Mouse (Mus musculus) heart, postnatal 0 days (tissue): ENCODE measurements around the gene Amdhd2. TPM values are rescaled to one million over a fixed set of nuclear protein-coding genes. Genes with fewer than 3 reads are reported as not detected.

ENCODE experiments used
- ATAC-seq: fragments of 200-750 bp; cut with Nextera tagmentation; 2 replicates; pipeline ENCODE4 v1.8.0; 2017; ENCODE audit warnings: low read depth, moderate number of reproducible peaks, moderate library complexity; ENCODE audit not compliant: insufficient read depth
- DNase-seq: peaks from one replicate; pipeline ENCODE4 v3.0.0-alpha.2; 2016; ENCODE audit warnings: low spot score
- H3K27ac ChIP-seq: fragments of 300-500 bp; sonication (generic); 2 replicates; pipeline ENCODE4 v1.5.1; 2014; ENCODE audit warnings: low read depth, mild to moderate bottlenecking
- H3K27me3 ChIP-seq: fragments of 300-500 bp; sonication (generic); 2 replicates; pipeline ENCODE4 v1.6.1; 2014; ENCODE audit warnings: low read length, mixed read lengths; ENCODE audit not compliant: control insufficient read depth, insufficient read depth
- H3K36me3 ChIP-seq: fragments of 300-500 bp; sonication (generic); replicated peaks from 2 replicates; pipeline ENCODE4 v1.6.1; 2014; ENCODE audit warnings: low read length, mixed read lengths; ENCODE audit not compliant: control insufficient read depth, insufficient read depth
- H3K4me1 ChIP-seq: fragments of 300-500 bp; sonication (generic); 2 replicates; pipeline ENCODE4 v1.6.1; 2014; ENCODE audit warnings: antibody characterized with exemption; ENCODE audit not compliant: control insufficient read depth, insufficient read depth
- H3K4me2 ChIP-seq: fragments of 300-500 bp; sonication (generic); 2 replicates; pipeline ENCODE4 v1.6.1; 2014; ENCODE audit warnings: low read depth, mild to moderate bottlenecking, low read length, moderate library complexity
- H3K4me3 ChIP-seq: fragments of 300-500 bp; sonication (generic); 2 replicates; pipeline ENCODE4 v1.5.1; 2014; ENCODE audit warnings: low read depth, low read length
- H3K9ac ChIP-seq: fragments of 300-500 bp; sonication (generic); replicated peaks from 2 replicates; pipeline ENCODE4 v1.6.1; 2014; ENCODE audit warnings: low read depth, low read length, mixed read lengths
- H3K9me3 ChIP-seq: fragments of 300-500 bp; sonication (generic); replicated peaks from 2 replicates; pipeline ENCODE4 v1.6.1; 2016; ENCODE audit warnings: low read length; ENCODE audit not compliant: control insufficient read depth
- CTCF ChIP-seq: IDR thresholded peaks from 2 replicates; pipeline ENCODE4 v1.5.1; 2016; ENCODE audit warnings: antibody characterized with exemption, control low read depth, low read depth
- EP300 ChIP-seq: IDR thresholded peaks from 2 replicates; pipeline ENCODE4 v1.6.1; 2016; ENCODE audit warnings: antibody characterized with exemption, low read depth
- WGBS: fragments of 180-500 bp; shearing (Covaris S2); extraction: QIAGEN DNeasy Blood & Tissue Kit; methylation state at CpG from one replicate; pipeline ENCODE4 v1.1.7; 2014; 5-methylcytosine and 5-hydroxymethylcytosine counted together
- polyA plus RNA-seq: library from polyadenylated mRNA; unstranded; fragments of >200 nt; fragmentation: Nextera tagmentation; extraction: Ambion mirVana; gene quantifications from 2 replicates; pipeline ENCODE4 v1.2.1, GENCODE M21; 2015
- total RNA-seq: library from RNA; depleted of rRNA; stranded (reverse); fragments of >200 nt; gene quantifications from 2 replicates; pipeline ENCODE4 v1.2.3, GENCODE M21; 2014; ENCODE audit warnings: low replicate concordance

The Amdhd2 gene
- total and polyA plus RNA-seq, 2 experiments from 2014 or later, result 24.4 to 33.7 TPM

DNA sequence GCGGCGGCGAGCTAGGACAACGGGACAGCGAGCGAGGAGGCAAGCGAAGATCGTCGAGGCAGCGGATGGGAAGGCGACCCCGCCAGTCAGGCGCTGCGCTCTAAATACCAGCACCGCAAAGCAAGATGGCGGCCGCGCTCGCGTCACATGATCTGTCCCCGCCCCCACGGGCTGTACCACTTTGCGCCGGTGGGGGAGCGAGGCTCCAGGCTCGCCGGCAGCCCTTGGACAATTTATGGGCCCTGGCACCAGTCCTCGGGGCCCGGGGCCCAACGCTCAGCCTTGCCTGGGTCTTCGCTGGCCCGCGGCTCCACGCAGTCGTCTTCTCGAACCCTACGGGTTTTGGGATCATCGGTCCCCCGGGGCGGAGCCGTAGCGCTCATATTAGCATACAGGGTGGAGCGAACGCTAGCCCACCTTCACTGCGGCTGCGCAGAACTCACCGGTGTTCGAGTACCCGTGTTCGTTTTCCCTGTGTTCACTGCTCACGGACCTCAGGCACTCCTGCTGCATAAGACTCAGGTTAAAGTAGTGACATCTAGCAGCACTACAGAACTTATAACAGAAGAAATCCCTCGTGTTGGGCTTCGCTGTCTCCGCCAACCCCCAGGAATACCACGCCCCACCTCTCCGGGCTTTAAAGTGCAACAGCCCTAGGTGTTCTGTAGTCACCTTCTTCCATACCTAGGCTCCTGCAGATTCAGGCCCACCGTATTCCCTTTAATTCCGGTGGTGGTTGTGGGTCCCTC lies 5.9 kb upstream of the Amdhd2 start, which contains the start of gene Atp6v0c:
Atp6v0c (minus strand) TSS at position 386 of the 749 bp plus-strand sequence.
- ATAC-seq, result peak; percentile 89
- Histone ChIP-seq H3K27me3 (no peaks in the 10 kb centered on the region), H3K27ac (peak within 1 kb of the TSS; percentile 96), H3K4me1 (peaks cover 18% of the 10 kb centered on the region), H3K4me2 (peak within 1 kb of the TSS; percentile 86), H3K9ac (peak within 1 kb of the TSS; percentile 86), H3K4me3 (peak within 1 kb of the TSS; percentile 75), H3K36me3 (peaks cover 15% of the 10 kb centered on the region), H3K9me3 (no peaks in the 10 kb centered on the region)
- DNase-seq, result peak; percentile 94
- TF ChIP-seq EP300, result peak; percentile 76
- TF ChIP-seq CTCF, result no peak
- under 1% methylated on average over 56 of the region's 58 CpGs for WGBS

DNA sequence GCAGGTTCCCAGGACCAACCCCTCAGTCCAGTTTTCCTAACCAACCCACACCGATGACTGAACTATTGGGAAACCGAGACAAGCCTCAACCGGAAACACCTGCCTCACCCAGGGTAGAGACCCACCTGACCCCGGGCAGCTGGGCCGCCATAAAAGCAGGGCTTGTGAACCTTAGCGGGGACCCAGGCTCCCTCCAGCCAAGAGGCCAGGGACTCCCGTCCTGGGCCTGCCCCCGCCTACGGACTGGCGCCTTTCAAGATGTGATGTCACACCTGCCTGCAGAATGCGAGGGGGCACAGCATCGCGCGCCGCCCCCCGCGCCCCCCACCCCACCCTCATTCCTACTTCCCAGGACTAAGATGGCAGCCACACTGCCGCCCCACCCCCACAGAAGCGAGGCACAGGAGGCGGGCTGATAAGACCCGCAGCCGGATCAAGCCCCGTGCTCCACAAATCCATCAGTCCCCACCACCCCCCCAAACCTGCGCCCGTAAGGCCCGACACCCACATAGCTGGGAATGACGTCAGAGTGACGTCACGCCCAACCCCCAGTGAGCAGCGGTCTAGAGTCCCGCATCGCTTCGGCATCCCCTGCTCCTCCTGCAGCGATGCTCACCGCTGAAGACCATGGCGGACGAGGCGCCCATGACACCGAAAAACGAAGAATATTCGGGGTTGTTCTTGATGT lies 5.2 kb upstream of the Amdhd2 start:
- peak; percentile 27 for DNase-seq
- Histone ChIP-seq H3K27me3 (no peaks in the 10 kb centered on the region), H3K4me3 (peak overlapping the region; percentile 75), H3K36me3 (peaks cover 15% of the 10 kb centered on the region), H3K9ac (peak overlapping the region; percentile 86), H3K4me1 (peaks cover 18% of the 10 kb centered on the region), H3K27ac (peak overlapping the region; percentile 96), H3K4me2 (peak overlapping the region; percentile 86), H3K9me3 (no peaks in the 10 kb centered on the region)
- under 1% methylated on average over 41 of the region's 41 CpGs for WGBS
- peak; percentile 28 for ATAC-seq
- TF ChIP-seq CTCF (no peak), EP300 (no peak)

DNA sequence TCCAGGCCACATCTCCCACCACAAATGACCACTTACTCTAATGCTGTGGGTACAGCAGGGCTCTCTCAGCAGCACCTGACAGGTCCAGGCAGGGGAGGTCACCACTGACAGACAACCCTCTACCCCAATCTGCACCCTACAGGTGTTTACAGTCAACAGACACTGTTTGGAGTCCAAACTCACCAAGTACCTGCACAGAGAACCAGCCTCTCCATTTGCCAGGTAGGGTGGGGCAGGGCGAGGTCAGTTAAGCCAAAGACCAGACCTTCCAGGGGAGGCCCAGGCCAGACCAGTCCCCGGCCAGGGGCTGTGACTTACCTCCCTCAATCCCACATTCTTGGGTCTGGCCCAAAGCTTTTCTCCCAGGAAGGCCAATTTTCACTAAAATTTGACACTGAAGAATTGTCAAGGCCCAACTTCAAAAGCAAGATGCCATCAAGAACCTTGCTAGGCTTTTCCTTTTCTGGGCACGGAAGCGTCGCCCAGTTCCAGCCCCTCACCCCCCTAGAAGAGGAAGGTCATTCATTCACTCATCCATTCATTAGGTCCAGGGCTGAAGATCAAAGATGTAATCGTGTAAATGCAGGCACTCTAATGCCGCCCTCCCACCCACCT lies 4.4 kb upstream of the Amdhd2 start:
- ATAC-seq (no peak), DNase-seq (no peak)
- Histone ChIP-seq H3K27me3 (no peaks in the 10 kb centered on the region), H3K27ac (peak overlapping the region; percentile 96; the same call in 1 of the 2 replicates), H3K9ac (peak overlapping the region; percentile 86), H3K9me3 (no peaks in the 10 kb centered on the region), H3K4me3 (peak overlapping the region; percentile 75), H3K36me3 (peaks cover 15% of the 10 kb centered on the region), H3K4me1 (peaks cover 20% of the 10 kb centered on the region), H3K4me2 (peak overlapping the region; percentile 86)
- WGBS, result 51% methylated on average over 7 of the region's 7 CpGs
- no peak for TF ChIP-seq CTCF
- no peak for TF ChIP-seq EP300

DNA sequence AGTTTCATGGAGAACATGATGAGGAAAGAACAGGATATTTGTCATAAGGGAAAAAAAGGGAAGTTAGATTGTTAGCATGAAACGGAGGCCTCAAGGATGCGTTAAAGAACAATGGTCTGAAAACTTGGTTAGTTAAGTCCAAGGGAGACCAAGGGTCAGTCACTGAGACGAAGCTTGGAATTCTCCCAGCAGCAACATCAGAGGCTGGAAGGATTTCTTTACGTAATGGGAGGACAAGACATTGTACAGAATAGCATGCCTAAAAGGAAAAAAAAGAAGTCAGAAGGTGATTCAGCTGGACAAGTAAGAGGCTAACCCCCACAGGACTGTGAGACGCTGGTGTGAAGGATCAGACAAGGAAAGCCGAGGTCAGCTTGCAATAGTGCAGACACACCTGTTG lies 3.6 kb upstream of the Amdhd2 start:
- Histone ChIP-seq H3K9me3 (no peaks in the 10 kb centered on the region), H3K4me3 (no peak overlapping the region), H3K4me1 (peaks cover 28% of the 10 kb centered on the region), H3K27me3 (no peaks in the 10 kb centered on the region), H3K27ac (no peak overlapping the region), H3K4me2 (0 out of 2 replicates have a peak overlapping the region, but pooled peaks have one; percentile 86), H3K36me3 (peaks cover 15% of the 10 kb centered on the region), H3K9ac (no peak overlapping the region)
- ATAC-seq (no peak), DNase-seq (no peak)
- 65% methylated on average over 6 of the region's 6 CpGs for WGBS
- TF ChIP-seq EP300 (no peak), CTCF (no peak)

DNA sequence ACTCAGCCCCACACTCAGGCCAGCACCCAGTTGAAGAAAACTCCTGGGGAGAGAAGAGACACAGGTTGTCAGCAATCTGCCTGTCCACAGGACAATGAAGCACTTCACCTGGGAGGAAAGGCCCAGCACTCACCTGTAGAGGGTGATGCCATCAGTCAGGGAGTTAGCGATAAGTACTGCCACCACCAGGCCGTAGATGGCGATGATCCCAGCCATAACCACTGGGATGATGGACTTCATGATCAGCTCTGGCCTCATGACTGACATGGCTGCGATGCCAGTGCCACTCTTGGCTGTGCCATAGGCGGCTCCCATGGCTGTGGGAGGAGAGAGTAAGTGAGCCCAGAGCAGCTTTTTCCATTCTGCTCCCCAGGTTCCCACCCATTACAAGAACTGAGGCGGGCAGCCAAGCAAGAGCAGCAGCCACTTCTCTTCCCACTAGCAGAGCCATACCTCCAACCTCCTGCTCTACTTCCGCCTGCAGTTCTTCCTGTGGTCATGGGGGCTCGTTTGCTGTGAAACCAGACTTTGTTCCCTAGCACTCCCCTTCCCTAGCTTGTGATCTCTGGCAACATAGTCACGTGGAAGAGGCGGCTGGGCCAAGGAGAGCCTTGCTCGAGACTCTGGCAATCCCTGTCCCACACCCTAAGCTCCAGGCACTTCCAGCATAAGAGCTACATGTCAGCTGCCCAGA lies 1.1 kb upstream of the Amdhd2 start:
- WGBS, result 71% methylated on average over 11 of the region's 11 CpGs

More for the DNA sequence above, 1.1 kb upstream of the Amdhd2 start:
- DNase-seq (no peak), ATAC-seq (no peak)
- H3K27ac ChIP-seq, result no peak overlapping the region
- H3K4me1 ChIP-seq, result peaks cover 24% of the 10 kb centered on the region
- H3K9ac ChIP-seq, result no peak overlapping the region
- no peak overlapping the region for H3K4me2 ChIP-seq
- TF ChIP-seq EP300 (no peak), CTCF (no peak; the same call in 1 of the 2 replicates)
- no peaks in the 10 kb centered on the region for H3K27me3 ChIP-seq
- no peak overlapping the region for H3K4me3 ChIP-seq
- peaks cover 15% of the 10 kb centered on the region for H3K36me3 ChIP-seq
- no peaks in the 10 kb centered on the region for H3K9me3 ChIP-seq
